Mouse (Mus musculus): Measurements from ENCODE around the gene Pramel3. TPM values are rescaled to one million over a fixed set of nuclear protein-coding genes. Genes with fewer than 3 reads are reported as not detected.
"Not testable (repeated sequence)": the region's sequence is repeated elsewhere in the genome, so short reads cannot be mapped to it uniquely, and the experiment has no call there.

The Pramel3 gene
- not detected in 2 replicates for polyA plus RNA-seq (2014; fragmentation: Nextera tagmentation; extraction: Ambion mirVana)

GRCm38 (mm10) chrX:135302007-135302406 lies at the start of gene Pramel3:
Gene Pramel3, plus strand, starts transcription at chrX:135302307.
- ATAC-seq (ENCODE audit: low read depth); H3K4me3 ChIP-seq (ENCODE audit: low read depth, low read length); H3K27ac ChIP-seq (ENCODE audit: low read depth, low read length); H3K36me3 ChIP-seq (ENCODE audit: control insufficient read depth, insufficient read depth, low read length); H3K4me1 ChIP-seq (ENCODE audit: control insufficient read depth, insufficient read depth, low read length); H3K9me3 ChIP-seq (ENCODE audit: control insufficient read depth, low read length); H3K27me3 ChIP-seq (ENCODE audit: control insufficient read depth, insufficient read depth, low read length); H3K4me2 ChIP-seq (ENCODE audit: low read depth, low read length); H3K9ac ChIP-seq (replicated peaks; ENCODE audit: low read depth, low read length): not testable (repeated sequence)
- 96% methylated on average over 14 of the region's 14 CpGs for WGBS

GRCm38 (mm10) chrX:135360685-135361084 lies 58.6 kb downstream of the Pramel3 start:
- H3K27ac ChIP-seq (ENCODE audit: low read depth, low read length); H3K27me3 ChIP-seq (ENCODE audit: control insufficient read depth, insufficient read depth, low read length); H3K36me3 ChIP-seq (ENCODE audit: control insufficient read depth, insufficient read depth, low read length); ATAC-seq (ENCODE audit: low read depth); H3K9ac ChIP-seq (replicated peaks; ENCODE audit: low read depth, low read length); H3K4me2 ChIP-seq (ENCODE audit: low read depth, low read length); H3K4me3 ChIP-seq (ENCODE audit: low read depth, low read length); H3K4me1 ChIP-seq (ENCODE audit: control insufficient read depth, insufficient read depth, low read length); H3K9me3 ChIP-seq (ENCODE audit: control insufficient read depth, low read length): not testable (repeated sequence)
- WGBS = 28% methylated on average over 2 of the region's 6 CpGs

DNA sequence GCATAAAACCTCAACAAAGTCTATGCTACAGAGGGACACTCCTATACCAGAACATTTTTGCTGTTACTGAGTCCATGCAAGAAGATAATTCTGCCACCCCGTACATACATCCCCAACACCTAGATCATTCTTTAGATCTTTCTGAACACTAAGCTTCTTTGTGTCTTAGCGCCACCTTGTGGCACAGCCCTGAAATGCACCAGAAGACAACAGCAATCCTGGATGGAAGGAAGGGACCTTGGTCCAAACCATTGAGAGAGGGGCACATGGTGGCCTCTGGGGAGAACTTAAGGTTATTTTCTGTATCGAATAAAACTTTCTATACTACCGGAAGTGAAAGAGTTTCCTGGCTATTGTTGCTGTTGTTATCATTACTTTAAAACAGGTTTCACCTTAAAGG lies 59.8 kb downstream of the Pramel3 start:
- not testable (repeated sequence) for ATAC-seq (ENCODE audit: low read depth); H3K4me2 ChIP-seq (ENCODE audit: low read depth, low read length); H3K36me3 ChIP-seq (ENCODE audit: control insufficient read depth, insufficient read depth, low read length); H3K9ac ChIP-seq (replicated peaks; ENCODE audit: low read depth, low read length); H3K9me3 ChIP-seq (ENCODE audit: control insufficient read depth, low read length); H3K4me3 ChIP-seq (ENCODE audit: low read depth, low read length); H3K27ac ChIP-seq (ENCODE audit: low read depth, low read length); H3K27me3 ChIP-seq (ENCODE audit: control insufficient read depth, insufficient read depth, low read length); H3K4me1 ChIP-seq (ENCODE audit: control insufficient read depth, insufficient read depth, low read length)
- WGBS = no CpG with 5 or more reads among the region's 4 CpGs

Other genes starting within 250 kb of the Pramel3 start
- gene Gm15023, start 124.7 kb upstream of the Pramel3 start, polyA plus RNA-seq (2014; fragmentation: Nextera tagmentation; extraction: Ambion mirVana) = not detected in 2 replicates
- 11.2 and 22.3 TPM in 2 replicates for gene Tceal6, start 91.6 kb upstream of the Pramel3 start, polyA plus RNA-seq (2014; fragmentation: Nextera tagmentation; extraction: Ambion mirVana)
- gene Gm5128, start 71.0 kb downstream of the Pramel3 start, polyA plus RNA-seq (2014; fragmentation: Nextera tagmentation; extraction: Ambion mirVana) = 0.06 TPM in 1 of 2 replicates, not detected in the other
- gene Gm7903, start 131.5 kb downstream of the Pramel3 start, polyA plus RNA-seq (2014; fragmentation: Nextera tagmentation; extraction: Ambion mirVana) = not detected in 2 replicates
- not detected in 2 replicates for gene AV320801, start 192.3 kb downstream of the Pramel3 start, polyA plus RNA-seq (2014; fragmentation: Nextera tagmentation; extraction: Ambion mirVana)

Measured in neural tube, embryonic 14.5 days (tissue).